Mouse (Mus musculus): ENCODE data around the gene C1qtnf1. TPM values are rescaled to one million over a fixed set of nuclear protein-coding genes. Genes with fewer than 3 reads are reported as not detected.

The C1qtnf1 gene
- polyA plus RNA-seq, 1 experiment from 2014 or later = 8.2 TPM

GRCm38 (mm10) chr11:118443201-118443970, 15.4 kb downstream of the C1qtnf1 start:
- Histone ChIP-seq H3K27ac (ENCODE audit: low read length) (no peak overlapping the region), H3K4me2 (ENCODE audit: low read depth, low read length) (no peak overlapping the region), H3K4me3 (ENCODE audit: low read length) (no peak overlapping the region), H3K27me3 (ENCODE audit: control insufficient read depth, insufficient read depth, low read depth, low read length) (no peaks in the 10 kb centered on the region), H3K4me1 (replicated peaks; ENCODE audit: control insufficient read depth, insufficient read depth, low read length) (peaks cover 10% of the 10 kb centered on the region), H3K9me3 (ENCODE audit: control insufficient read depth, low read length) (no peaks in the 10 kb centered on the region), H3K36me3 (ENCODE audit: control insufficient read depth, insufficient read depth, low read length) (no peaks in the 10 kb centered on the region), H3K9ac (ENCODE audit: low read length) (no peak overlapping the region)
- peak; percentile 67; the same call in 1 of the 2 replicates for ATAC-seq (ENCODE audit: low read depth)
- 32% methylated on average over 11 of the region's 11 CpGs for whole genome bisulfite sequencing

GRCm38 (mm10) chr11:118445843-118446242, 17.8 kb downstream of the C1qtnf1 start:
- Histone ChIP-seq H3K9ac (ENCODE audit: low read length) (no peak overlapping the region), H3K9me3 (ENCODE audit: control insufficient read depth, low read length) (no peaks in the 10 kb centered on the region), H3K36me3 (ENCODE audit: control insufficient read depth, insufficient read depth, low read length) (no peaks in the 10 kb centered on the region), H3K27ac (ENCODE audit: low read length) (no peak overlapping the region), H3K4me1 (replicated peaks; ENCODE audit: control insufficient read depth, insufficient read depth, low read length) (no peaks in the 10 kb centered on the region; the same call in 1 of the 2 replicates), H3K4me3 (ENCODE audit: low read length) (no peak overlapping the region), H3K27me3 (ENCODE audit: control insufficient read depth, insufficient read depth, low read depth, low read length) (no peaks in the 10 kb centered on the region), H3K4me2 (ENCODE audit: low read depth, low read length) (no peak overlapping the region)
- 2% methylated on average over 3 of the region's 3 CpGs for WGBS
- peak; percentile 53 for ATAC-seq (ENCODE audit: low read depth)

GRCm38 (mm10) chr11:118447346-118447745, 19.3 kb downstream of the C1qtnf1 start:
- Histone ChIP-seq H3K9ac (ENCODE audit: low read length) (no peak overlapping the region), H3K9me3 (ENCODE audit: control insufficient read depth, low read length) (no peaks in the 10 kb centered on the region), H3K4me3 (ENCODE audit: low read length) (no peak overlapping the region), H3K4me2 (ENCODE audit: low read depth, low read length) (no peak overlapping the region), H3K4me1 (replicated peaks; ENCODE audit: control insufficient read depth, insufficient read depth, low read length) (no peaks in the 10 kb centered on the region; the same call in 1 of the 2 replicates), H3K27ac (ENCODE audit: low read length) (no peak overlapping the region), H3K27me3 (ENCODE audit: control insufficient read depth, insufficient read depth, low read depth, low read length) (no peaks in the 10 kb centered on the region), H3K36me3 (ENCODE audit: control insufficient read depth, insufficient read depth, low read length) (no peaks in the 10 kb centered on the region)
- ATAC-seq (ENCODE audit: low read depth) = no peak
- 59% methylated on average over 4 of the region's 4 CpGs for WGBS

- no peaks in the 10 kb centered on the region for H3K36me3 ChIP-seq (ENCODE audit: control insufficient read depth, insufficient read depth, low read length)
- no peak for ATAC-seq (ENCODE audit: low read depth)
- no peak overlapping the region for H3K9ac ChIP-seq (ENCODE audit: low read length)
- no peaks in the 10 kb centered on the region for H3K9me3 ChIP-seq (ENCODE audit: control insufficient read depth, low read length)
- H3K27me3 ChIP-seq (ENCODE audit: control insufficient read depth, insufficient read depth, low read depth, low read length) = no peaks in the 10 kb centered on the region
- no peaks in the 10 kb centered on the region for H3K4me1 ChIP-seq (replicated peaks; ENCODE audit: control insufficient read depth, insufficient read depth, low read length)
- no peak overlapping the region for H3K27ac ChIP-seq (ENCODE audit: low read length)
- no peak overlapping the region for H3K4me2 ChIP-seq (ENCODE audit: low read depth, low read length)
- 75% methylated on average over 8 of the region's 8 CpGs for WGBS
- no peak overlapping the region for H3K4me3 ChIP-seq (ENCODE audit: low read length)
Measured at GRCm38 (mm10) chr11:118448385-118448784, 20.4 kb downstream of the C1qtnf1 start.

- 73% methylated on average over 6 of the region's 6 CpGs for WGBS
- H3K9ac ChIP-seq (ENCODE audit: low read length) = no peak overlapping the region
- no peaks in the 10 kb centered on the region for H3K27me3 ChIP-seq (ENCODE audit: control insufficient read depth, insufficient read depth, low read depth, low read length)
- no peaks in the 10 kb centered on the region for H3K36me3 ChIP-seq (ENCODE audit: control insufficient read depth, insufficient read depth, low read length)
- no peaks in the 10 kb centered on the region for H3K9me3 ChIP-seq (ENCODE audit: control insufficient read depth, low read length)
- H3K27ac ChIP-seq (ENCODE audit: low read length) = no peak overlapping the region
- H3K4me3 ChIP-seq (ENCODE audit: low read length) = no peak overlapping the region
- ATAC-seq (ENCODE audit: low read depth) = no peak
- H3K4me2 ChIP-seq (ENCODE audit: low read depth, low read length) = no peak overlapping the region
- no peaks in the 10 kb centered on the region for H3K4me1 ChIP-seq (replicated peaks; ENCODE audit: control insufficient read depth, insufficient read depth, low read length)
Measured at GRCm38 (mm10) chr11:118451211-118451610, 23.2 kb downstream of the C1qtnf1 start.

- no peak overlapping the region for H3K4me3 ChIP-seq (ENCODE audit: low read length)
- no peaks in the 10 kb centered on the region for H3K4me1 ChIP-seq (replicated peaks; ENCODE audit: control insufficient read depth, insufficient read depth, low read length)
- no peaks in the 10 kb centered on the region for H3K27me3 ChIP-seq (ENCODE audit: control insufficient read depth, insufficient read depth, low read depth, low read length)
- no peak overlapping the region for H3K9ac ChIP-seq (ENCODE audit: low read length)
- H3K9me3 ChIP-seq (ENCODE audit: control insufficient read depth, low read length) = no peaks in the 10 kb centered on the region
- no peak overlapping the region for H3K27ac ChIP-seq (ENCODE audit: low read length)
- H3K4me2 ChIP-seq (ENCODE audit: low read depth, low read length) = no peak overlapping the region
- H3K36me3 ChIP-seq (ENCODE audit: control insufficient read depth, insufficient read depth, low read length) = no peaks in the 10 kb centered on the region
- ATAC-seq (ENCODE audit: low read depth) = no peak
- 78% methylated on average over 2 of the region's 2 CpGs for WGBS
Measured at GRCm38 (mm10) chr11:118452955-118453354, 25.0 kb downstream of the C1qtnf1 start.

GRCm38 (mm10) chr11:118453886-118454671, 26.1 kb downstream of the C1qtnf1 start:
- Histone ChIP-seq H3K4me3 (ENCODE audit: low read length) (no peak overlapping the region), H3K4me1 (replicated peaks; ENCODE audit: control insufficient read depth, insufficient read depth, low read length) (no peaks in the 10 kb centered on the region; the same call in 1 of the 2 replicates), H3K9me3 (ENCODE audit: control insufficient read depth, low read length) (no peaks in the 10 kb centered on the region), H3K4me2 (ENCODE audit: low read depth, low read length) (no peak overlapping the region), H3K27ac (ENCODE audit: low read length) (no peak overlapping the region), H3K36me3 (ENCODE audit: control insufficient read depth, insufficient read depth, low read length) (no peaks in the 10 kb centered on the region), H3K27me3 (ENCODE audit: control insufficient read depth, insufficient read depth, low read depth, low read length) (no peaks in the 10 kb centered on the region), H3K9ac (ENCODE audit: low read length) (no peak overlapping the region)
- ATAC-seq (ENCODE audit: low read depth) = no peak
- 58% methylated on average over 11 of the region's 11 CpGs for WGBS

- Histone ChIP-seq H3K4me1 (replicated peaks; ENCODE audit: control insufficient read depth, insufficient read depth, low read length) (peaks cover 3% of the 10 kb centered on the region; the same call in 1 of the 2 replicates), H3K4me3 (ENCODE audit: low read length) (no peak overlapping the region), H3K27ac (ENCODE audit: low read length) (no peak overlapping the region), H3K9ac (ENCODE audit: low read length) (no peak overlapping the region), H3K36me3 (ENCODE audit: control insufficient read depth, insufficient read depth, low read length) (no peaks in the 10 kb centered on the region), H3K27me3 (ENCODE audit: control insufficient read depth, insufficient read depth, low read depth, low read length) (no peaks in the 10 kb centered on the region), H3K4me2 (ENCODE audit: low read depth, low read length) (no peak overlapping the region), H3K9me3 (ENCODE audit: control insufficient read depth, low read length) (peaks cover 2% of the 10 kb centered on the region; the same call in 1 of the 2 replicates)
- WGBS = 60% methylated on average over 6 of the region's 6 CpGs
- no peak for ATAC-seq (ENCODE audit: low read depth)
Measured at GRCm38 (mm10) chr11:118455788-118456187, 27.8 kb downstream of the C1qtnf1 start.

- Histone ChIP-seq H3K9ac (ENCODE audit: low read length) (no peak overlapping the region), H3K36me3 (ENCODE audit: control insufficient read depth, insufficient read depth, low read length) (no peaks in the 10 kb centered on the region), H3K27ac (ENCODE audit: low read length) (no peak overlapping the region), H3K4me1 (replicated peaks; ENCODE audit: control insufficient read depth, insufficient read depth, low read length) (peaks cover 3% of the 10 kb centered on the region; the same call in 1 of the 2 replicates), H3K4me3 (ENCODE audit: low read length) (no peak overlapping the region), H3K9me3 (ENCODE audit: control insufficient read depth, low read length) (peaks cover 2% of the 10 kb centered on the region; the same call in 1 of the 2 replicates), H3K27me3 (ENCODE audit: control insufficient read depth, insufficient read depth, low read depth, low read length) (no peaks in the 10 kb centered on the region), H3K4me2 (ENCODE audit: low read depth, low read length) (no peak overlapping the region)
- ATAC-seq (ENCODE audit: low read depth) = no peak
- WGBS = 70% methylated on average over 11 of the region's 11 CpGs
Measured at GRCm38 (mm10) chr11:118456937-118457336, 28.9 kb downstream of the C1qtnf1 start.

All from lung, embryonic 16.5 days (tissue).